Mouse (Mus musculus) bone marrow, adult 2 months (tissue): Measurements from ENCODE around the gene Nudt14. TPM values are rescaled to one million over a fixed set of nuclear protein-coding genes. Genes with fewer than 3 reads are reported as not detected.

Experiments
- H3K27ac ChIP-seq: fragments of 200-500 bp; 2 replicates; pipeline ENCODE4 v1.5.1; 2012; ENCODE audit warnings: low read depth, mild to moderate bottlenecking, control low read depth, inconsistent platforms, low read length; ENCODE audit not compliant: control insufficient read depth, poor library complexity, insufficient read depth
- H3K4me1 ChIP-seq: fragments of 200-500 bp; 2 replicates; pipeline ENCODE4 v1.6.1; 2011; ENCODE audit warnings: low read length; ENCODE audit not compliant: control insufficient read depth, insufficient read depth
- H3K4me3 ChIP-seq: fragments of 200-500 bp; replicated peaks from 2 replicates; pipeline ENCODE3; 2011; ENCODE audit warnings: mild to moderate bottlenecking, low read depth, low read length, control low read depth; ENCODE audit not compliant: control insufficient read depth
- CTCF ChIP-seq: fragments of 200-500 bp; IDR thresholded peaks from 2 replicates; pipeline ENCODE4 v1.5.1; 2011; ENCODE audit warnings: low read length, control low read depth; ENCODE audit not compliant: control insufficient read depth, insufficient read depth
- POLR2A ChIP-seq: fragments of 200-500 bp; IDR thresholded peaks from 2 replicates; pipeline ENCODE4 v1.6.1; 2011; ENCODE audit warnings: low read depth, mild to moderate bottlenecking, control low read depth, low read length, borderline replicate concordance; ENCODE audit not compliant: control insufficient read depth
- WGBS: fragments of 180-500 bp; shearing (Covaris S2); methylation state at CpG from one replicate; pipeline ENCODE4 v1.1.7; 2018; 5-methylcytosine and 5-hydroxymethylcytosine counted together
- polyA plus RNA-seq: library from polyadenylated mRNA; stranded (reverse); fragments of >200 nt; gene quantifications from 2 replicates; pipeline ENCODE4 v1.2.4, GENCODE M21; 2011; ENCODE audit warnings: low replicate concordance; ENCODE audit not compliant: missing spikeins, insufficient read depth, insufficient read length

Nudt14 gene
- 7.3 and 31.0 TPM in 2 replicates for polyA plus RNA-seq

- Histone ChIP-seq H3K4me3 (peak within 1 kb of the TSS; percentile 99), H3K4me1 (no peaks in the 10 kb centered on the region; the same call in 1 of the 2 replicates), H3K27ac (peak within 1 kb of the TSS; percentile 81)
- TF ChIP-seq CTCF: no peak
- TF ChIP-seq POLR2A: no peak; the same call in 1 of the 2 replicates
- WGBS: 2% methylated on average over 58 of the region's 58 CpGs
These were observed at the start of gene Nudt14 for GRCm38 (mm10) chr12:112941776-112942713. Nudt14 (minus strand) TSS chr12:112942124.

GRCm38 (mm10) chr12:112991444-112991843 is 49.5 kb upstream of the Nudt14 start:
- Histone ChIP-seq H3K4me1 (no peaks in the 10 kb centered on the region; the same call in 1 of the 2 replicates), H3K27ac (no peak overlapping the region), H3K4me3 (no peak overlapping the region)
- TF ChIP-seq CTCF (no peak), POLR2A (no peak)
- WGBS: 14% methylated on average over 2 of the region's 2 CpGs

- TF ChIP-seq CTCF: no peak
- no peak for TF ChIP-seq POLR2A
- Histone ChIP-seq H3K4me1 (no peaks in the 10 kb centered on the region; the same call in 1 of the 2 replicates), H3K4me3 (no peak overlapping the region), H3K27ac (no peak overlapping the region)
- 72% methylated on average over 5 of the region's 5 CpGs for WGBS
These were observed 48.9 kb upstream of the Nudt14 start for GRCm38 (mm10) chr12:112990706-112991405.

GRCm38 (mm10) chr12:112987877-112988276 is 46.0 kb upstream of the Nudt14 start:
- 73% methylated on average over 6 of the region's 6 CpGs for WGBS
- TF ChIP-seq POLR2A (no peak), CTCF (peak; percentile 55)

GRCm38 (mm10) chr12:112985346-112985745 is 43.4 kb upstream of the Nudt14 start:
- no peaks in the 10 kb centered on the region; the same call in 1 of the 2 replicates for H3K4me1 ChIP-seq
- 92% methylated on average over 6 of the region's 6 CpGs for WGBS
- no peak overlapping the region for H3K27ac ChIP-seq
- H3K4me3 ChIP-seq: no peak overlapping the region
- TF ChIP-seq CTCF: peak; percentile 39; the same call in 1 of the 2 replicates
- TF ChIP-seq POLR2A: no peak

More at GRCm38 (mm10) chr12:112987877-112988276, 46.0 kb upstream of the Nudt14 start:
- Histone ChIP-seq H3K4me1 (no peaks in the 10 kb centered on the region; the same call in 1 of the 2 replicates), H3K27ac (no peak overlapping the region), H3K4me3 (no peak overlapping the region)

- TF ChIP-seq POLR2A: no peak
- no peak for TF ChIP-seq CTCF
- H3K4me3 ChIP-seq: no peak overlapping the region
- WGBS: 91% methylated on average over 2 of the region's 2 CpGs
These were observed 40.1 kb upstream of the Nudt14 start for GRCm38 (mm10) chr12:112982031-112982430.

GRCm38 (mm10) chr12:112977156-112977555 is 35.2 kb upstream of the Nudt14 start:
- Histone ChIP-seq H3K4me1 (no peaks in the 10 kb centered on the region; the same call in 1 of the 2 replicates), H3K4me3 (peak overlapping the region; percentile 80), H3K27ac (no peak overlapping the region; the same call in 1 of the 2 replicates)
- TF ChIP-seq CTCF (no peak), POLR2A (no peak)
- WGBS: 79% methylated on average over 12 of the region's 12 CpGs

More at GRCm38 (mm10) chr12:112982031-112982430, 40.1 kb upstream of the Nudt14 start:
- Histone ChIP-seq H3K4me1 (no peaks in the 10 kb centered on the region; the same call in 1 of the 2 replicates), H3K27ac (no peak overlapping the region)

- WGBS: under 1% methylated on average over 80 of the region's 80 CpGs
- H3K27ac ChIP-seq: peak within 1 kb of the TSS; percentile 79
These were observed 34.6 kb upstream of the Nudt14 start, which contains the start of gene Btbd6 for GRCm38 (mm10) chr12:112976371-112977073. Btbd6 (plus strand) TSS chr12:112976482.

More at GRCm38 (mm10) chr12:112976371-112977073, 34.6 kb upstream of the Nudt14 start, which contains the start of gene Btbd6:
- TF ChIP-seq CTCF (peak; percentile 35; the same call in 1 of the 2 replicates), POLR2A (peak; percentile 52; the same call in 1 of the 2 replicates)
- H3K4me1 ChIP-seq: no peaks in the 10 kb centered on the region; the same call in 1 of the 2 replicates
- H3K4me3 ChIP-seq: peak within 1 kb of the TSS; percentile 80
